Mouse (Mus musculus) testis, adult 2 months (tissue): ENCODE data around the gene Xntrpc. TPM values are rescaled to one million over a fixed set of nuclear protein-coding genes. Genes with fewer than 3 reads are reported as not detected.

ENCODE experiments used
- H3K27ac ChIP-seq: fragments of 200-500 bp; 2 replicates; pipeline ENCODE4 v1.5.1; 2012; ENCODE audit warnings: low read depth, low read length; ENCODE audit not compliant: control insufficient read depth, insufficient read depth
- H3K27me3 ChIP-seq: fragments of 200-500 bp; 2 replicates; pipeline ENCODE4 v1.6.1; 2012; ENCODE audit warnings: mild to moderate bottlenecking, low read length, moderate library complexity; ENCODE audit not compliant: control insufficient read depth, insufficient read depth
- H3K36me3 ChIP-seq: fragments of 200-500 bp; 2 replicates; pipeline ENCODE4 v1.6.1; 2012; ENCODE audit warnings: mild to moderate bottlenecking, low read length; ENCODE audit not compliant: control insufficient read depth, insufficient read depth
- H3K4me1 ChIP-seq: fragments of 200-500 bp; 2 replicates; pipeline ENCODE4 v1.6.1; 2012; ENCODE audit warnings: low read length; ENCODE audit not compliant: control insufficient read depth, insufficient read depth
- H3K4me3 ChIP-seq: fragments of 200-500 bp; 2 replicates; pipeline ENCODE4 v1.5.1; 2012; ENCODE audit warnings: low read depth, mild to moderate bottlenecking, low read length, moderate library complexity, mixed read lengths; ENCODE audit not compliant: control insufficient read depth
- CTCF ChIP-seq: fragments of 200-500 bp; IDR thresholded peaks from 2 replicates; pipeline ENCODE4 v1.5.1; 2012; ENCODE audit warnings: low read depth, mild to moderate bottlenecking, inconsistent platforms, low read length, moderate library complexity; ENCODE audit not compliant: control insufficient read depth, insufficient read depth, insufficient replicate concordance
- POLR2A ChIP-seq: fragments of 200-500 bp; IDR thresholded peaks from 2 replicates; pipeline ENCODE4 v1.6.1; 2012; ENCODE audit warnings: low read depth, mild to moderate bottlenecking, inconsistent platforms, low read length, moderate library complexity; ENCODE audit not compliant: control insufficient read depth
- polyA plus RNA-seq: library from polyadenylated mRNA; depleted of rRNA; stranded (reverse); fragments of >200 nt; gene quantifications from 2 replicates; pipeline ENCODE4 v1.2.3, GENCODE M21; 2012

Xntrpc gene
- polyA plus RNA-seq, 1 experiment: 5.5 TPM

GRCm38 (mm10) chr7:102063891-102064290 is 1.6 kb upstream of the Xntrpc start:
- H3K27me3 ChIP-seq: no peaks in the 10 kb centered on the region
- H3K4me3 ChIP-seq: peak overlapping the region; percentile 87
- no peak overlapping the region for H3K27ac ChIP-seq
- no peak for TF ChIP-seq CTCF
- no peak for TF ChIP-seq POLR2A
- peaks cover 4% of the 10 kb centered on the region for H3K4me1 ChIP-seq
- no peaks in the 10 kb centered on the region for H3K36me3 ChIP-seq

DNA sequence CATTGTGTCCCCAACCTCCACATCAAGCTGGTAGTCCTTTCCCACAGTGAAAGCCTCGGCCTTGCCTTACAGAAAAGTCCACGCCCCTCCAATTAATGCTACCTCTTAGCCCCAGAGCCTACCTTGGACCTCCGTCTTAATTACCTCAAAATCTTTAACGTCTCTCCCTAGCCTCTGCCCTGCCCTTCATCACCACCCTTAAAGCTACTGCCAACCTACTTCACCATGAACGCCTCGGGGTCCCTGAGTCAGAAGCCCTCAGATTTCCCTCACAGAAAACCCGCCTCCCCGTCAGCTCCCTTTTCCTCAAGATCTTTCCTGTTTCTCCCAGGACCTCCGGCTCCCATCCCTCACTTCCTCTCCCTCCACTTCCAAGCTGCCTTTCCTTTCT is 863 bp upstream of the Xntrpc start:
- Histone ChIP-seq H3K4me3 (peak overlapping the region; percentile 87), H3K4me1 (peaks cover 4% of the 10 kb centered on the region), H3K36me3 (no peaks in the 10 kb centered on the region), H3K27me3 (no peaks in the 10 kb centered on the region), H3K27ac (peak overlapping the region; percentile 78)
- no peak for TF ChIP-seq CTCF
- TF ChIP-seq POLR2A: no peak

DNA sequence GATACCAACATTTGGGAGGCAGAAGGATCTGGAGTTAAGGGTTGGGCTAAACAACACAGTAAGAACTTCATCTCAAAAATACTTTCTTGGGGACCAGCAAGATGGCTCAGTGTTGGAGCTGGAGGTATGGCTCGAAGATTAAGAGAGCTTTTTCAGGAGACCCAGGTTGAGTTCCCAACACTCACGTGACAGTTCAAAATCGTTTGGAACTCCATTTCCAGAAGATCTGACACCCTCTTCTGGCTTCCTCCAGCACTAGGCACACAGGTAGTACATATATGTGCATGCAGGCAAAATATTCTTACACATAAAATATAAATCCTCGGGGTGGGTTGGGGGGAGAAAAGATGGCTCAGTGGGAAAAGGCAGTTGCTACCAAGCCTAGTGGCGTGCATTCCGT is 850 bp downstream of the Xntrpc start:
- Histone ChIP-seq H3K27me3 (no peaks in the 10 kb centered on the region), H3K27ac (0 out of 2 replicates have a peak overlapping the region, but pooled peaks have one; percentile 29), H3K4me1 (peaks cover 4% of the 10 kb centered on the region), H3K4me3 (peak overlapping the region; percentile 76), H3K36me3 (no peaks in the 10 kb centered on the region)
- TF ChIP-seq CTCF (no peak), POLR2A (no peak)

DNA sequence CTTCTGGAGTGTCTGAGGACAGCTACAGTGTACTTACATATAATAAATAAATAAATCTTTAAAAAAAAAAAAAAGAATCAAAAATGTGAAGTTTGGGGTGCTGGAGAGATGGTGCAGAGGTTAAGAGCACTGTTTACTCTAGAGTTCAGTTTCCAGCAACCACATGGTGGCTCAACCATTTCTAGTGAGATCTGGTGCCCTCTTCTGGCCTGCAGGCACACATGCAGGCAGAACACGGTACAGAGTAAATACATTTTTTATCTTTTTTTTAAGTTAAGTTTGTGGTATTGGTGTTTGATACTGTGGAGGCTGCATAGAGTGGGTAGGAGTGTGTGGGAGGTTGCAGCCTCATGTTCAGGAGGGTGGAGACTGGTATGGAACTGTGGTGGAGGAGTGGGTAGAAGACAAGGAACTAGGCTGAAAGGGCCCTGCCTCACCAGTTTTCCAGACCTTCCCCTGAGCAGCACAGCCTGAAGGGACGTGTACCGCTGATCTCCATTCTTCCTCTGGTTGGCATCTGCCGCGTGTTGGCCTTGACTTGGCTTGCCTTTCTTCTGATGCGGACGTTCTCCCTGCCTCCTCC is 11.3 kb downstream of the Xntrpc start:
- H3K36me3 ChIP-seq: peaks cover 10% of the 10 kb centered on the region
- TF ChIP-seq POLR2A (no peak), CTCF (peak; percentile 45; the same call in 1 of the 2 replicates)
- no peaks in the 10 kb centered on the region for H3K27me3 ChIP-seq
- no peak overlapping the region for H3K4me3 ChIP-seq
- H3K27ac ChIP-seq: no peak overlapping the region
- no peaks in the 10 kb centered on the region; the same call in 1 of the 2 replicates for H3K4me1 ChIP-seq

DNA sequence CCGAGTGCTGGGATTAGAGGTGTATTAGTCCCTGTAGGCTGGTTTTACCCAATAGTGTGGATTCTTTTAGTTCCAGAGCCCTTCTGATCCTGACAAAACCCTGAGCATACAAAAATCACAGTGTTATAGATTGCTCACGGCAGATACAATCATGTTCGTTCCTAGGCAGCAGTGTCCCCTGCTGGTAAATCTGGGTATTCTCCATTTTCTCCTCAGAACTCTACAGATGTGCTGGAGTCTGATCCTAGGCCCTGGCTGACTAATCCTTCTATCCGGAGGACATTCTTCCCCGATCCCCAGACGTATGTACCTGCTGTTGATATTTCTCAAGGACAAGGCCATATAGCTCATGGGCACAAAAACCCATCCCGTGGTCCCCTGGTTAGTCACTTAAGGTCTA is 13.0 kb downstream of the Xntrpc start:
- TF ChIP-seq POLR2A (no peak), CTCF (no peak)
- no peaks in the 10 kb centered on the region for H3K27me3 ChIP-seq
- peaks cover 7% of the 10 kb centered on the region for H3K36me3 ChIP-seq

DNA sequence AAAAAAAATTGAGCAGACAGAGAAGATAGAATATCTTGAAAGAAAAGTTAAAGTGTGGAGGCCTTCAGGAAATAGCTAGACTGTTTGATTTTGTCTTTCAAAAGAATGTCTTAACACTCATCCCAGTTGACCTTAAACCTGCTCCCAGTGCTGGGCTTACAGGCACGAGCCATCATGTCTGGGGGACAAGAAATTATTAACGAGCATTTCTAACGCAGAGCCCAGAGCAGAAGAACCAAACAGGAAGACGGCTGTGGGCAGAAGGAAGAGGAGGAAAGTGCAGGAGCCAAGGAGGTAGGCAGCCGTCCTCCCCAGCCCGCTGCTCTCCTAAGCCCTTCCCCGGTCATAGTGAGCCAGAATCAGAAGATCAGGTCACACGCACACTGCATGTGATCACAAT is 14.8 kb downstream of the Xntrpc start:
- Histone ChIP-seq H3K27ac (no peak overlapping the region), H3K4me3 (no peak overlapping the region), H3K27me3 (no peaks in the 10 kb centered on the region), H3K4me1 (no peaks in the 10 kb centered on the region; the same call in 1 of the 2 replicates), H3K36me3 (peaks cover 5% of the 10 kb centered on the region)
- TF ChIP-seq CTCF: no peak
- TF ChIP-seq POLR2A: no peak

More for the DNA sequence above, 13.0 kb downstream of the Xntrpc start:
- H3K4me1 ChIP-seq: no peaks in the 10 kb centered on the region; the same call in 1 of the 2 replicates
- H3K27ac ChIP-seq: no peak overlapping the region
- H3K4me3 ChIP-seq: no peak overlapping the region

DNA sequence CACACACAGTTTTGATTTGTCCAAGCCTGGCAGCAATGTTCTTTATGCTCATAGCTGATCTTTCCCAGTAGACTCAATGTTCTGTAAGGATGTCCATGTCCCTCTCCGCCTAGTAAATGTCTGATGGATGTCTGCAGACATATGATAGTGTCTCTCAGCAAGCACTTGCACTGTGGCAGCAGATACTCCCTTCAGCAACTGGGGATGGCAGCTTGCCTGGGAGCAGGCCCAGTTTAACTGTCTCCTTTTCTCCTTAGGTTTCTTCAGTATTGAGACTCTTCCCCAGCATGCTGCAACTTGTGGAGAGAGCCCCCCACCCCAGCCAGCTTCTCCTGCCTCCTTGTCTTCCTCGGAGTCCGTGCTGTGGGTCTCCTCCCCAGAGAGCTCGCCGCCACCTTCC is 16.3 kb downstream of the Xntrpc start:
- H3K36me3 ChIP-seq: peaks cover 5% of the 10 kb centered on the region
- H3K27me3 ChIP-seq: no peaks in the 10 kb centered on the region
- H3K4me1 ChIP-seq: peaks cover 2% of the 10 kb centered on the region; the same call in 1 of the 2 replicates
- TF ChIP-seq POLR2A (no peak), CTCF (no peak)
- no peak overlapping the region for H3K27ac ChIP-seq
- H3K4me3 ChIP-seq: no peak overlapping the region

- no peak within 1 kb of the TSS for H3K27ac ChIP-seq
- no peak within 1 kb of the TSS for H3K4me3 ChIP-seq
- H3K27me3 ChIP-seq: no peaks in the 10 kb centered on the region
- peaks cover 2% of the 10 kb centered on the region; the same call in 1 of the 2 replicates for H3K4me1 ChIP-seq
- H3K36me3 ChIP-seq: peaks cover 5% of the 10 kb centered on the region
- no peak for TF ChIP-seq POLR2A
- no peak for TF ChIP-seq CTCF
These were observed 17.3 kb downstream of the Xntrpc start, which contains the start of gene Trpc2 for GRCm38 (mm10) chr7:102082816-102083215. Gene Trpc2 (plus strand): TSS chr7:102083116.
